In the genomic region with DNA sequence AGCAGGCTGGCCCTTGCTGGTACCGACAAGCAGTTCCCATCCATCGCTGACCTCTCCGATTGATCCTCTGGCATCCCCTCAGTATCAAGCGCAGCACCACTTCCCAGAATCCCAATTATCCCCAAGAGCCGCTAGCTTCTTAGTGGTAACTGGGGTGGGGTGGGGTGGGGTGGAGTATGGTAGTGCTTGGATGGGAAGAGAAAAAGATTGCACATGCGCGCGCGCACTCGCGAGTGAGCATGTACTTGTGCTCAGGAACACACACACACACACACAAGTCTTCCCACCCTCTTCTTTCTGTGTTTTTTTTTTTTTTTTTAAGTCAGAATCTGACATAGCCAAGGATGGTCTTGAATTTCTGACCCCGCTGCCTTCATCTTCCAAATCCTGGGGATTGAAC, we compare ENCODE assay signal across 8 mouse cellular contexts. TPM values are rescaled to one million over a fixed set of nuclear protein-coding genes. Genes with fewer than 3 reads are reported as not detected.
DNase-seq lines count a peak whose midpoint lies in the region; ATAC-seq and TF ChIP-seq lines count a peak whose summit lies in the region.
"Had no signal": no experiment of that assay in that cellular context is flagged by ENCODE, and none has a peak within 500 bp of the region (broad histone marks: within the 10 kb centered on the region; RNA-seq: fewer than 3 reads in every experiment).

No protein-coding gene starts in this region.

- ATAC-seq in lung, postnatal 0 days: no peak
- ATAC-seq in limb, embryonic 13.5 days (ENCODE audit: low FRiP score, low read depth): no peak

- no peak for DNase-seq in lung, postnatal 0 days (ENCODE audit: low spot score)
- DNase-seq in lung, postnatal 25 days (ENCODE audit: low spot score): no peak
- DNase-seq in forebrain, embryonic 10.5 days (ENCODE audit: extremely low spot score, low spot score): no peak
- peak; percentile 26 for DNase-seq in splenic B cell, adult 2 months (ENCODE audit: low read depth, low spot score)
- no peak for DNase-seq in cerebellum, adult 8-10 months
- DNase-seq in urinary bladder, postnatal 4 days (ENCODE audit: low spot score in 2 of 2): no peak

- H3K9ac ChIP-seq in lung, postnatal 0 days (replicated peaks; ENCODE audit: low read depth): no peak overlapping the region
- peak overlapping the region; percentile 65 for H3K9ac ChIP-seq in limb, embryonic 13.5 days

- TF ChIP-seq EP300 in lung, postnatal 0 days (IDR thresholded peaks at IDR 0.05): no peak

- TF ChIP-seq CTCF in lung, postnatal 0 days (IDR thresholded peaks at IDR 0.05): no peak

- no peaks in the 10 kb centered on the region for H3K9me3 ChIP-seq in lung, postnatal 0 days (ENCODE audit: low read length)
- no peaks in the 10 kb centered on the region for H3K9me3 ChIP-seq in forebrain, embryonic 10.5 days
- no peaks in the 10 kb centered on the region for H3K9me3 ChIP-seq in limb, embryonic 13.5 days

- 61% methylated on average over 12 of the region's 12 CpGs for WGBS in lung, postnatal 0 days
- WGBS in forebrain, embryonic 10.5 days: 59% methylated on average over 12 of the region's 12 CpGs
- WGBS in limb, embryonic 13.5 days: 52% methylated on average over 12 of the region's 12 CpGs

- no peaks in the 10 kb centered on the region for H3K27me3 ChIP-seq in lung, postnatal 0 days (replicated peaks; ENCODE audit: insufficient read depth, low read length)
- H3K27me3 ChIP-seq in forebrain, embryonic 10.5 days (ENCODE audit: poor library complexity, severe bottlenecking): peaks cover 22% of the 10 kb centered on the region
- H3K27me3 ChIP-seq in limb, embryonic 13.5 days: no peaks in the 10 kb centered on the region
- no peaks in the 10 kb centered on the region for H3K27me3 ChIP-seq in splenic B cell, adult 2 months (ENCODE audit: control insufficient read depth, insufficient read depth, low read length, poor library complexity, severe bottlenecking)

- H3K4me1 ChIP-seq in lung, postnatal 0 days (ENCODE audit: insufficient read depth, low read depth, low read length): no peaks in the 10 kb centered on the region
- H3K4me1 ChIP-seq in forebrain, embryonic 10.5 days: peaks cover 13% of the 10 kb centered on the region
- H3K4me1 ChIP-seq in limb, embryonic 13.5 days: peaks cover 9% of the 10 kb centered on the region

- peak overlapping the region; percentile 33 for H3K4me2 ChIP-seq in lung, postnatal 0 days (replicated peaks; ENCODE audit: low read depth, low read length)
- H3K4me2 ChIP-seq in limb, embryonic 13.5 days (replicated peaks): peak overlapping the region; percentile 64

- H3K27ac ChIP-seq in lung, postnatal 0 days (ENCODE audit: low read length): no peak overlapping the region
- H3K27ac ChIP-seq in forebrain, embryonic 10.5 days: peak overlapping the region; percentile 77
- H3K27ac ChIP-seq in limb, embryonic 13.5 days: no peak overlapping the region
- H3K27ac ChIP-seq: heart, adult 2 months had no signal

- no peak overlapping the region for H3K4me3 ChIP-seq in lung, postnatal 0 days (ENCODE audit: low read depth, low read length)
- H3K4me3 ChIP-seq in forebrain, embryonic 10.5 days: peak overlapping the region; percentile 49
- H3K4me3 ChIP-seq in limb, embryonic 13.5 days: peak overlapping the region; percentile 34
- H3K4me3 ChIP-seq: heart, adult 2 months had no signal

- no peaks in the 10 kb centered on the region for H3K36me3 ChIP-seq in lung, postnatal 0 days (ENCODE audit: insufficient read depth, low read length)
- no peaks in the 10 kb centered on the region for H3K36me3 ChIP-seq in forebrain, embryonic 10.5 days (replicated peaks)
- H3K36me3 ChIP-seq in limb, embryonic 13.5 days: no peaks in the 10 kb centered on the region
- H3K36me3 ChIP-seq in splenic B cell, adult 2 months (ENCODE audit: control insufficient read depth, insufficient read depth, low read length, poor library complexity, severe bottlenecking): no peaks in the 10 kb centered on the region

RNA-seq across cellular contexts. Expression of gene Fam207a, which starts 7.2 kb away (rescaled TPM):
- polyA plus RNA-seq in lung, postnatal 0 days (2015; fragmentation: Nextera tagmentation; extraction: Ambion mirVana): 26.8 and 27.2 TPM in 2 replicates
- 41.2 and 43.2 TPM in 2 replicates for polyA plus RNA-seq in forebrain, embryonic 10.5 days (2016; fragmentation: Nextera tagmentation; extraction: Ambion mirVana)
- polyA plus RNA-seq in limb, embryonic 13.5 days (2015; fragmentation: Nextera tagmentation; extraction: Ambion mirVana): 40.7 and 43.6 TPM in 2 replicates

RNA-seq across cellular contexts. Expression of gene Itgb2, which starts 7.3 kb away (rescaled TPM):
- polyA plus RNA-seq in lung, postnatal 0 days (2015; fragmentation: Nextera tagmentation; extraction: Ambion mirVana): 19.1 and 21.1 TPM in 2 replicates
- polyA plus RNA-seq in forebrain, embryonic 10.5 days (2016; fragmentation: Nextera tagmentation; extraction: Ambion mirVana): 0.44 and 0.76 TPM in 2 replicates
- 1.2 and 1.3 TPM in 2 replicates for polyA plus RNA-seq in limb, embryonic 13.5 days (2015; fragmentation: Nextera tagmentation; extraction: Ambion mirVana)

RNA-seq across cellular contexts. Expression of gene Pttg1ip, which starts 58.8 kb away (rescaled TPM):
- 189 and 207 TPM in 2 replicates for polyA plus RNA-seq in lung, postnatal 0 days (2015; fragmentation: Nextera tagmentation; extraction: Ambion mirVana)
- 62.0 and 64.5 TPM in 2 replicates for polyA plus RNA-seq in forebrain, embryonic 10.5 days (2016; fragmentation: Nextera tagmentation; extraction: Ambion mirVana)
- polyA plus RNA-seq in limb, embryonic 13.5 days (2015; fragmentation: Nextera tagmentation; extraction: Ambion mirVana): 122 and 124 TPM in 2 replicates
